Mouse (Mus musculus): ENCODE results near the gene Rnf207. TPM values are rescaled to one million over a fixed set of nuclear protein-coding genes. Genes with fewer than 3 reads are reported as not detected.

Gene Rnf207
- total RNA-seq, 4 experiments from 2014 or later, result 11.3 to 16.5 (median 13.8) TPM

DNA sequence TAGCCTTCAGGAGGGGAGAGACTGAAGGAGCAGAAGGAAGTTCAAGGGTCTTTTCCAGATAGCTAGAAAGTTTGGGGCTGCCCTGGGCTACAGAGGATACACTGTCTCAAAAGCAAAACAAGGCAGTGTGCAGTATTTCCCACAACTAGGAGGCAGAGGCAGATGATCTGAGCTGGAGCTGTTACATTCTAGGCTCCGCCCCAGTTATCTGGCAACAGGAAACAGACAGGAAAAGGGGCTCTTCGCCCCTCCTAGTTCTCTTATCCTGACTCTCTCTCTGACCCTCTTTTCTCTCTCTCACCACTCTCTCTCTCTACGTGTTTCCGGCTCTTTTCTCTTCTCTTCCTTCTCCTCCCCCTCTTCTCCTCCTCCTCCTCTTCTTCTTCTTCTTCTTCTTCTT, 22.9 kb downstream of the Rnf207 start:
- DNase-seq (ENCODE audit: low spot score in 2 of 2), result no peak

DNA sequence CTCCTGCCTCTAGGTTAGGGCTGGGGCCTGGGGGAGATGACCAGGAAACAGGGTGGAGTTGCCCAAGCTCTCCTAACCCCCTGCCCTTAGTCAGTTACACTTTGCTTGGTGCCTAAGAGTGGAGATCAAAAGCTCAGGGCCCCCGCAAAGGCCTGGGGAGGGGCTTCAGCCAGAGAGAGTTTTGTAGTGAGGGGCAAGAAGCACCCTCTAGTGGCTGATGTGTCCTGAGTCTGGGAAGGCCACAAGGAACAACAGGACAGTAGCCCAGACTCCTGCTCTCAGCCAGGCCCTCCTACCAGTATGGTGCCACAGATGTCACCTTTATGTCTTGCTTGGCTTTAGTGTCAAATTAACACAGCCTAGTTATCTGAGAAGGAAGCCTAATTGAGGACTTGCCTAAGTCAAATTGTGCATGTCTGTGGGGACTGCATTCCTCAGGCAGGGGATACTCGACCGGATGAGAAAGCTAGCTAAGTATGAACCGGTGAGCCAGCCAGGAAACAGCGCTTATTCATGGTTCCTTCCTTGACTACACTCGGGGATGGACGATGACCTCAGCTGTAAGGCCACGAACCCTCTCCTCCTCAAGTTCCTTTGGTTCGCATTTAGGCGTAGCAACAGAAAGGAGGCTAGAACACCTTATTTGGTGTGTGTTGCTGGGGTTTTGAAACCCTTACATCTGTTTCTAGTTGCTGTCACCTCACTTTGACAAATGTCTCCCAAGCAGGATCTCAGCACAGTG, 24.4 kb downstream of the Rnf207 start:
- DNase-seq (ENCODE audit: low spot score in 2 of 2), result no peak

DNA sequence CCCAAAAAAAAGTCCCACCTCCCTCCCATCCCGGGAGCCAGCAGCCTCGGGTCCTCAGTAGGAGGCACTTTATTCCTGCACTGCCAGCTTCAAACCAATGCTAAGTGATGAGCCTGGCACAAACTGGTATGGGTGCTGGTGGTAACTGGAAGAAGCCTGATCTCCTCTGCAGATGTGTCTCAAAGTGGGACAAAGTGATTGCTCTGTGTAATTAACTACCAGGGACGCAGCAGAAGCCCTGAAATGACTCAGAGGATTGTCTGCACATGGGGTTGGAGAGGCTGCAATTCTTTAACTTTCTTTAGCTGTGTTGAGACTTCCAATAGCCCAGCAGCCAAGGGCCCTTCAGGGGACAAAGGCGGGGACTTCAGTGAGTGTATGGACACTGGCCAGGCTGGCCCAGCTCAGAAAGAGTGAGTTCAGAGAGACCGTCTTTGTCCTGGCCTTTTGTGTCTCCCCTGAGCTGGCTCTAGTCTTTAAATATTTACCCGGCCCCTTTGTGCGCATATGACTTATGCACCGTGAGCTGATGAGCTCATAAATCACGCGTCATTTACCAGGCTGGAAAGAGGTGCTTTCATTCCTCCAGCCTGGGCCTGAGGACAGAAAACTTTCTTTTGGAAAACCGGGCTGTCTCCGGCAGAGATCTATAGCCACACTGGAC, 26.6 kb downstream of the Rnf207 start:
- no peak for DNase-seq (ENCODE audit: low spot score in 2 of 2)

DNA sequence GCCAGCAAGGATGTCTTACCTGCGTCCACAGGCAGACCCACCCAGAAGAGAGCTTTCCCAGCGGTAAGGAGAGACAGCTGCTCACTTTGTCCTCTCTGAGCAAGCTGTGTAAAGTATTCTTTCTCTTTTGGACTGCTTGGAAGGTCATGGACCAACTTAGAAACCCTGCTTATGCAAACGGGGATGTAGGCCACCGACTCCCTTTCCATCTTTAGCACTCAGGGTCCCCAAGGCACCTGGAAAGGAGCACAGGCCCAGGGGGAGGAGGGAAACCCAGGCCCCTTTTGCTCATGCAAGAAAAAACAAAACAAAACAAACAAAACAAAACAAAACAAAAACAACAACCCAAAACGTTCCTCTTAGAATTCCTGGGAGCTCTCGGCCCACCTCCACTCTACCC, 27.2 kb downstream of the Rnf207 start, which contains the start of gene Hes3:
Gene Hes3 (minus strand): TSS at position 101 of the 400 bp plus-strand sequence.
- no peak for DNase-seq (ENCODE audit: low spot score in 2 of 2)

DNA sequence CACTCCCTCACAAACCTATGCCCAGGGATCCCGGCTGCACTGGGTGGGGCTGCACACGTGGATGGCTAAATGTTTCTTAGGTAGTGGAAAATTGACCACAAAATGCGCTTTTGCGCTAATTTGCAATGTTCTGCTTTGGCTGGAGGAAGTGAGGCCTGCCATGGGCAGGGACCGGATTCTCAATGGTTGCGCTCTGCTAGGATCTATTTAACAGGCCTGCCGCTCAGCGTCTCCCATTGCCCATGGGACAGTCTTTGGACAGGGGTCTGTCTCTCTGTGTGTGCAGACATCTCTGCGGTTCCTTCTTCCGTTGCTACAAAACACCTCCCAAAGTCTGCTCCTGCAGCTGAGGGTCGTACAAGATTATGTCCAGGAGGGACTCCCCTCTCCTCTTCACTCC, 27.8 kb downstream of the Rnf207 start:
- no peak for DNase-seq (ENCODE audit: low spot score in 2 of 2)

DNA sequence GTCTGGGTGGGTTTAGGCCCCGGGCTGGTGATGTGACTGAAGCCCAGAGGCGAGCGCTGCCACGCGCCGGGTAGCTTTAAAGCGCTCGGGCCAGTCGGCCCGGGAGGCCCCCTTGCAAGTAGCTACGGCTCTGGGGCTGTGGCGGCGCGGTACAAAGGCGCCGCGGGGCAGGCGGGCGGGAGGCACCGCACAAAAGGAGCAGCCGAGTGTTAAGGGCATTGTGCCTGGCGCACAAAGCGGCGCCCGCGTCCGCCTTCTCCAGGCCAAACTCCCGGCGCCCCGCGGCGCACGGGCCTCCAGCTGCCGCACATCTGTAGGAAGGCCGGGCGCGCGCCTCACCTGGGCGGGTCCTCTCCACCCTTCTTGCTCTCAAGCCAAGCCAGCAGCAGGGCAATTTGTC, 28.4 kb downstream of the Rnf207 start:
- DNase-seq (ENCODE audit: low spot score in 2 of 2), result no peak

DNA sequence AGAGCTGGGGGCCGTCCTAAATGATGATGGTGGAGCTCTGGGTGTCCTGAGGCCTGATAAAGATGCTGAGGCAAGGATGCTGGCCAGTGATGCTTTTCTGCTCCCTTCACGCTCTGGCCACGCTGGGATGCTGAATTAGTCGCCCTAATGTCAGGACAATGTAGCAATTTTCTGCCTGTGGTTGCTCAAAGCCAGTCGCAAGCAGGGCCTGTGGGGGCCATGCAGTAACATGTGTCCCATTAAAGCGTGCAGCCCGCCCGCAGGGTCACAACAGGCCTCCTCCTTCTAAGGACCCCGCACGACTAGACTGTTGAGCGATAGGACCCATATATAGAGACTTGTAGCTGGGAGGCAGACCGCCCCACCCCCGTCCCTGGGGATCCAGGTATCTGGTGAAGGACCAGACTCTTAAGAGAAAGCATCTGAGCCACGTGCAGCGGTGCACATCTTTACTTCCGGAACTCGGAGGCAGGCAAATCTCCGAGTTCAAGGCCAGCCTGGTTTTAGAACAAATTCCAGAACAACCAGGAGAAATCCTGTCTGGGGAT, 30.3 kb downstream of the Rnf207 start:
- no peak for DNase-seq (ENCODE audit: low spot score in 2 of 2)

DNA sequence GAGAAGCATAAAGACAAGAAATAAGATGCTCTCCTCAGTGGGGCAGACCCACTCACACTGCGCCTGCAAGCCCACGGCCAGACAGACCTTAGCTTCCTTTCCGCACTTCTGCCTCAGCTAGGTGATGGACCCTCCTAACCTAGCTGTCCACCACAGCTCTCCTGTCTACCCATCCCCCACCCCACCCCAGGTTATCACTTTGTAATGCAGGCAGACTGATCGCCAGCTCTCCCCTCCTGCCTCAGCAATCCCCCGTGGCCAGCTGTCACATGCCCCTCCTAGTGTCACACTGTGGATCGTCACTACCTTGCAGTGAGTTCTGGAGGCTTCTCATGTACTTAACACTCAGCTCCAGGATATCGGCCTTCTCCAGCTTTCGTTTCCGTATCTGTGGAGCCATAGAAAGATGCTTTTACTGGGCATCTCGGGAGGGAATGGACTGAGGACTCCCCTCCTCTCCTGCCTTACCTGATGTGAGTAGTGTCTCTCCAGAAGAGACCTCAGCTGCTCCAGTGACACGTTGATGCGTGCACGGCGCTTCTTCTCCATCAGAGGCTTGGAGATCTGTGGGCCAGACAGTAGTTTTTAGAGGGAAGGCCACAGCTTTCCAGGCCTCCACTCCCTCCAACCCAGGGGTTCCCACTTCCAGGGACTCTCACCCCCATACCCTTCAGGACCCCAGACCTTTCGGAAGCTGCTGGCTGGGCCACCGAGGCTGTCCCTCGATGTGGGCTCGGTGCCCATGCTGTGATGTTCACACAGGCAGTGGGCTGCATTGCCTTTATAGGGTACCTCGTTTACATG, 31.3 kb downstream of the Rnf207 start:
- DNase-seq (ENCODE audit: low spot score in 2 of 2), result no peak

DNA sequence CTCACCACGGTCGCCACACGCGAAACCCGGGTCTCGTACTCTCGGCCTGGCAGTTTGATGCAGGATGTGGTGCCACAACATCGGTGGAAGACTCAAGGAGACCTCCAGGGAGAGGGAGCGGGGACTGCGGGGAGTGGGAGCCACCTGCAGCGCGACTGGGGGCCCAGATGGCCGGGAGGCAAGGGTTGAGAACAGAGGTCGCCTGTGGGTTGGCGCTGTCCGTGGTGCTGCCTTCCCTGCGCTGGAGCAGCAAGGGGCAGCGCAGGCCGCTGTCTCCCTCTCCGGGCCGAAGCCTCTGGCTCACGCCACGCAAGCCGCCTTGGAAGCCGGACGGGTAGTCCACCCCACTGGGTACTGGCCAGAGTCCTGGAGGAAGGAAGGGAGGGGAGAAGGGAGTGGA, 31.9 kb downstream of the Rnf207 start:
- no peak for DNase-seq (ENCODE audit: low spot score in 2 of 2)

DNA sequence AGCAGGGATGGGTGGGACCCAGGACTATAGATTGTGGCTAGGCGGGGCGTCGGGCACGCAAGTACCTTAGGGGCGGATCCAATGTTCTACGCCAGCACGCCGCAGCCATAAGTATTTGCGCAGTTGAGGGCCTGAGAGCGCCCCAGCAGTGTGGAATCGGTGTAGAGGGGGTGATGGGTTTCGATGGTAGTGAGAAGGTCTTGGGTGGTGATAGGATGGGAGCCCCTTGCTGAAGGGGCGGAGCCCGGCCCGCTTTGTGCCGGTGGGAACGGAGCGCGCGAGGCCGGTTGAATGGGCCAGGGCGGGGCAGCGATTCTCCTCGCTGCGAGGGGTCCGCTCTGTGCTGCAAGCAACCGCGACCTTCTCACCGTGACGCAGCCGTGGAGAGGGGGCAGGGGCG, 32.6 kb downstream of the Rnf207 start:
- no peak for DNase-seq (ENCODE audit: low spot score in 2 of 2)

DNA sequence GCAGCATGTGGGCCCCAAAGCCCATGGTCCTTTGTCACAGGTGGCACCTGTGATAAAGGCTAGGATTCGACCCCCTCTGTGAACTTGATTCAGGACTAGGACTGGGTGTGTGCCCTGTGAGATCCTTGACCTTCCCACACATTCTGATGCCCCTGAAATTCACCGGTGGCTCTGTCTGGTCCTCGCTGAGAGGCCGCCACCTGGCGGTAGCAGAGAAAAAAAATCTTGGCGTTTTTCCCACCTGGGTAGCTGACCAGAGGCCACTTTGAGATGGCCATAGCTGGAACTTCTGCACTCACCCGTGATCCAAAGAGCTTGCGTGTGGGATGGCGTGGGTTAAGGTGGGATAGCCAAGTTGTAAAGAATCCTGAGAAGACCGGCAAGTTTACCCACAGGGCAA, 33.3 kb downstream of the Rnf207 start:
- no peak for DNase-seq (ENCODE audit: low spot score in 2 of 2)

DNA sequence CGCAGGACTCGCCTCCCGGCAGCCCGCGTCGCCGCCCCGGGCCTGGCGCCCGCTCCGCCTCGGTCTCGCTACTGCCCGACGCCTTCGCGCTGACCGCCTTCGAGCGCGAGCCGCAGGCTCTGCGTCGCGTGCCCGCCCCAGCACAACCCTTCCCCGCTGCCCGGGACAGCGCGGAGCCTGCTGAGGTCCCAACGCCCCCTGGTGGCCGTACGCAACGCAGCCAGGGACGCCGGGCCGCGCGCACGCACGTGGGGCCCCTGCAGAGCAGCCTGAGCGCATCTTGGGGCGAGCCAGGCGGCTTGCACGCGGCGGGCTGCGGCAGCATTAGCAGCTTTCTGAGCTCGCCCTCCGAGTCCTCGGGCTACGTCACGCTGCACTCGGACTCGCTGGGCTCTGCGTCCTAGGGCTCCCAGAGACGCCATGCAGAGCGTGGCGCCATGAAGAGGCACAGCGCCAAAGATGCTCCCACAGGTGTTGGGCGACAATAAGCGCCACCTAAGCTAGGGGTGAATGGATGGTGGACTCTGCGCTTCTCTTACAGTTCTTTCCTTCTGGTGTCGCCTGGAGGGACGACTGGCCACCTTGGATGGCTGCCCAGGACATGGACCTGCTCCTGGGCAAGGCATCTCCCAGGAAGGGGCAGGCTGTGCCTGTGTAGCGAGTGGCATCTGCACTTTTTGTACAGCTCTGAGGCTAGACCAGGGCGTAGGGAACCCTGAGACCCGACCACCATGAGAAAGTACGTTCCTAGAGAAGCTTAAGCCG, 35.4 kb downstream of the Rnf207 start:
- DNase-seq (ENCODE audit: low spot score in 2 of 2), result peak; percentile 64 to 89

DNA sequence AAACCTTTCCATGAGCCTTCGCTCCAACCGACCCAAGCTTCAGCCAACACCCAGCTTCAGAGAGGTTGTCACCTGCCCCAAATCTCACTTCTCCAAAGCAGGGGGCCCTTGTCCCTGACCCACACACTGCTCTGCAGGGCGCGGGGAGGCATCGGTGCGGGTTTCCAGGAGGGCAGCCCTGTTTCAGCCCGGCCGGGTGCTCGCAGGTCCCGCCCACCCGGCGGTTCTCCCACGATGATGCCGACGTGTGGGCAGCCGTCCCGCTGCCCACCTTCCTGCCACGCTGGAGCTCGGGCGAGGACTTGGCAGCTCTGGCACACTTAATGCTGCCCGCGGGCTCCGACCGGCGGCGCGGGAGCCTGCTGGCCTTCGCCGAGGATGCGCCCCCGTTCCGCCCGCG, 36.1 kb downstream of the Rnf207 start:
- DNase-seq (ENCODE audit: low spot score in 2 of 2), result no peak

DNA sequence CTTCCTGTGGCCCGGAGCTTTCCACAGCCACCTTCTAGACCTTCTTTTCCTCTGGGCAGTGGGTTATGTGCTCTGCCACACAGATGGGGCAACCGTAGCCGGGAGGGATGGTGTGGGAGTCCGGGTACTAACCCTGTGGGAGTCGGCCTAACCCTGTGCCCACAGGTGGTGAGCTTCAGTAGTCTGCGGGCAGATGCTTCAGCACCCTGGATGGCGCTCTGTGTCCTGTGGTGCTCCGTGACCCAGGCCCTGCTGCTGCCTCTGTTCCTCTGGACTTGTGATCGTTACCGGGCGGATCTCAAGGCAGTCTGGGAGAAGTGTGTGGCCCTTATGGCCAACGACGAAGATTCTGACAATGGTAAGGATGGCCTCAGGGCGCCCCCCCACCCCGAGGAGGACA, 37.2 kb downstream of the Rnf207 start:
- DNase-seq (ENCODE audit: low spot score in 2 of 2), result no peak

DNA sequence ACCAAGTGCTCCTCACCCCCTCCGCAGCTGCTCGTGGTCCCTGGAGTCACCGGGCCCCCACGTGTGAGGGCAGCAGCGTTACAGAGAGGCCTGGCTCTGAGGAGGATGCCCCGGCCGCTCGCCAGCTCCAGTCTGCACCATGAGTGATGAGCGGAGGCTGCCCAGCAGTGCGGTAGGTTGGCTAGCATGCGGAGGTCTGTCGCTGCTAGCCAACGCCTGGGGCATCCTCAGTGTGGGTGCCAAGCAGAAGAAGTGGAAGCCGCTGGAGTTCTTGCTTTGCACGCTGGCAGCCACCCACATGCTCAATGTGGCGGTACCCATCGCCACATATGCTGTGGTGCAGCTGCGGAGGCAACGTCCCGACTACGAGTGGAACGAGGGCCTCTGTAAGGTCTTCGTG, 39.8 kb downstream of the Rnf207 start:
- DNase-seq (ENCODE audit: low spot score in 2 of 2), result no peak

DNA sequence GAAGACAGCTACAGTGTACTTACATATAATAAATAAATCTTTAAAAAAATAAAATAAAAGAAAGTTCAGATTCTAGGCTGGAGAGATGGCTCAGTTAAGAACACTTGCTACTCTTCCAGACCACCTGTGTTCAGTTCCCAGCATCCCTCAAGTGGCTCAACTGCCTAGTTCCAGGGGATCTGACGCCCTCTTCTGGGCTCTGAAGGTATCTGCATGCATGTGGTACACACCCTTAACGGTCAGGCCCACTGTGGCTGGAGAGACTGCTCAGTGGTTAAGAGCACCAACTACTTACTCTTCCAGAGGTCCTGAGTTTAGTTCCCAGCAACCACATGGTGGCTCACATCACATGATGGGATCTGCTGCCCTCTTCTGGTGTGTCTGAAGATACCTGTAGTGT, 40.9 kb downstream of the Rnf207 start:
- DNase-seq (ENCODE audit: low spot score in 2 of 2), result no peak

DNA sequence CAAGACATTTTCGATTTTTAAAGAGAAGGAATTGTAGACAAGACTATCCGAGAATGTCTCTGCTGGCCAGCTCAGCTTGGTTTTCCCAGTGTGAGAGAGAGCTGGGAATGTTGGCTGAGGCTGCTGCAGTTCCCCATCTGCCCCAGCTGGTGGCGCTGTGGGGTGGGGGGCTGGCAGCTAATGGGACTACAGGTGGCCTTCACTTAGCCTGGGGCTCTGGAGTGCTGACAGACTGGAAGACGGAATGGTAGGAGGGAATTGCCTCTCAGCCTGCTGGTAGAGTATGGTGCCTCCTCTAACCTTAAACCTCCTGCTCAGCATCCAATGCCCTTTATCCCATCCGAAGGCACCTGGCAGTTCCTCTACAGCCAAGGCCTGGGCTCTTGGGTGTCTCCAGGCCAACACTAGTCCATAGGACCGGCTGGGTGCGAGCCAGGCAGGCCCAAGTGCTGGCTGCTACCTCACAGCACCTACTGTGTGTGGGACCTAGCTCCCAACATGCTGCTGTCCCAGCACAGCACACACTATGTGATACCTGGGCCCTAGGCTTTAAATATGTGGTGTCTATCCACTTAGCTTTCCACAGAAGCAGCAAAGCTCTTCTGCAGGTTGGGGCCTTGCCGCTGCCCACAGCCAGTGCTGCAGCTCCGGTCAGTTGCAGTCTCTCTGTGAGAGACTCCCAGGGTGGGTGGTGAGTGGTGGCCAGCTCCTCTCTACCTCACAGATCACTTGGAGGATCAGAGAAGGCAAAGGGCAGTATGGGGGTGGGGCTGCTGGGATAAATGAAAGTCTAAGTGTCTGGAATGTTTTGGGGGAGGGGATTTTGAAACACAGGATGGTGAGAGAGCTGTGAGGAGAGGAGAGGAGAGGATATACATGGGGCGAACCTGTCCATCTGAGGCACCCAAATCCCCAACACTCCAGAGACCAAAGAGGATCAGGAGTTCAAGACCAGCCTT, 42.1 kb downstream of the Rnf207 start:
- no peak for DNase-seq (ENCODE audit: low spot score in 2 of 2)

DNA sequence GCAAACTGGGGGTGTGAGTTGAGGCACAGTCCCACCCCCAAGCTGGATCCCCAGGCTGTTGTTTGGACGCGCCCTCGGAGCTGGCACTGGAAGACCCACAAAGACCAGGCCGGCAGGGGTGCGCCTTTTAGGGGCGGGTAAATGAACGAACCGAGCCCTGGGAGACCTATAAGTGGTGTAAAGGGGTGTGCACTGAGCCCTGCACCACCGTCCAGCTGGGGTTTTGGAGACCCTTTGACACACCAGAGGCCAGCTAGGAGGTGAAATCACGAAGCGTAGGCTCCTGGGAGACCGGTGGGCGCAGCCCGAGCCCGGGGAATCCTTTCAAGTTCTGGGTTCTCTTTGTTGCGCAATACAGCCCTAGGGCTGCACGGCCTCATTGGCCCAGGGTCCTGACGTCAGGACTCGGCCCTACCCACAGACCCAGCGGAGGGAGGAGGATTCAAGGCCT, 44.1 kb downstream of the Rnf207 start:
- DNase-seq (ENCODE audit: low spot score in 2 of 2), result no peak

DNA sequence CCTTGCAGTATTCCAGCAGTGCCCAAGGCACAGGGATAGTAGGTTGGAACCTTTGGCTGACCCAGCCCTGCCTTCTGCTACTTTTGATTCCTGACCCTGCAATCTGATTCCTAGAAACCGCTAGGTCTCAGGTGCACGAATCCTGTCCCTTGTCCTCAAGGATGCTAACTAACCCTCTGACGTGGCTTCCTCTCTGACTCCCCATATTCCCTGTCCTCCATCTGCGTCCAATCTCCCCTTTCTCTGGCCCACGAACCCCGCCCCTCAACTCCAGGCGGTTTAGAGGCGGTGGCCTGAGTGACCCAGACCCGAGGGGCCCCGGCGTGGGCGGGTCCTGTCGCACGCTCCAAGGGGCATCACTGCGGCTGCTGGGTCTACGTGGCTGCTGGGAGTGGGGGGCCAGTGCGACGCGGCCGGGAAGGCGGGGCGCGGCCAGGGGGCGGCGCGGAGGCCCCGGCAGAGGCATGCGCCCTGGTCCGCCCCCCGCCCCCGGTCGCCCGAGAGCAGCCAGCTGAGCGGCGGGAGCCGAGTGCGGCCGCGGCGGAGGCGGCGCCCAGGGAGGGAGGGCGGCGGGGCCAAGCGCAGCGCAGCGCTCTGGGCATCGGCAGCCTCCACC, 45.1 kb downstream of the Rnf207 start, which contains the start of gene Gpr153:
Gene Gpr153 (plus strand): TSS at position 612 of the 616 bp plus-strand sequence.
- no peak for DNase-seq (ENCODE audit: low spot score in 2 of 2)

All from layer of hippocampus, adult 8-10 months (tissue).